Mouse (Mus musculus) MEL-GATA-1-ER (cell line): ENCODE results near the gene Hpse2.

Experiments used
- DNase-seq: peaks from one replicate; pipeline ENCODE4 v3.0.0-alpha.2; 2012; ENCODE audit warnings: low read depth; ENCODE audit errors: extremely low read depth

Hpse2 gene

GRCm38 (mm10) chr19:42779531-42780155, 608.5 kb downstream of the Hpse2 start, which contains the start of gene Hps1:
TSS of gene Hps1 (minus strand) at chr19:42779978.
- peak; percentile 91 for DNase-seq

GRCm38 (mm10) chr19:42777801-42778200, 610.4 kb downstream of the Hpse2 start:
- peak; percentile 22 for DNase-seq

GRCm38 (mm10) chr19:42776813-42777212, 611.3 kb downstream of the Hpse2 start:
- peak; percentile 74 for DNase-seq

- no peak for DNase-seq
These were observed 617.8 kb downstream of the Hpse2 start for GRCm38 (mm10) chr19:42770141-42770872.

- DNase-seq = no peak
These were observed 618.5 kb downstream of the Hpse2 start for GRCm38 (mm10) chr19:42769648-42770047.

GRCm38 (mm10) chr19:42767361-42767760, 620.8 kb downstream of the Hpse2 start:
- DNase-seq = no peak

GRCm38 (mm10) chr19:42764398-42764797, 623.8 kb downstream of the Hpse2 start:
- no peak for DNase-seq

GRCm38 (mm10) chr19:42756671-42757070, 631.5 kb downstream of the Hpse2 start:
- DNase-seq = no peak

- DNase-seq = no peak
These were observed 632.8 kb downstream of the Hpse2 start for GRCm38 (mm10) chr19:42755148-42755870.

- DNase-seq = peak; percentile 91
These were observed 634.8 kb downstream of the Hpse2 start for GRCm38 (mm10) chr19:42753141-42753917.

- peak; percentile 87 for DNase-seq
These were observed 635.7 kb downstream of the Hpse2 start, which contains the start of gene Pyroxd2 for GRCm38 (mm10) chr19:42752363-42752931. TSS of gene Pyroxd2 (minus strand) at chr19:42752775.

GRCm38 (mm10) chr19:42750196-42750595, 638.0 kb downstream of the Hpse2 start:
- DNase-seq = no peak

GRCm38 (mm10) chr19:42746702-42747101, 641.5 kb downstream of the Hpse2 start:
- no peak for DNase-seq

- no peak for DNase-seq
These were observed 642.3 kb downstream of the Hpse2 start for GRCm38 (mm10) chr19:42745869-42746224.

GRCm38 (mm10) chr19:42745084-42745868, 642.9 kb downstream of the Hpse2 start:
- peak; percentile 92 for DNase-seq

- DNase-seq = peak; percentile 99
These were observed 644.0 kb downstream of the Hpse2 start for GRCm38 (mm10) chr19:42744162-42744586.

GRCm38 (mm10) chr19:42743261-42743660, 644.9 kb downstream of the Hpse2 start:
- DNase-seq = no peak

- no peak for DNase-seq
These were observed 646.3 kb downstream of the Hpse2 start for GRCm38 (mm10) chr19:42741884-42742283.

GRCm38 (mm10) chr19:42740163-42740899, 647.8 kb downstream of the Hpse2 start:
- DNase-seq = no peak
